Mouse (Mus musculus): ENCODE data around the gene Kctd2. TPM values are rescaled to one million over a fixed set of nuclear protein-coding genes. Genes with fewer than 3 reads are reported as not detected.
A peak's percentile ranks its signal among the peaks of the same experiment; 100 is the strongest.

Gene Kctd2
- polyA plus RNA-seq, 1 experiment from 2014 or later, result 22.7 TPM

GRCm38 (mm10) chr11:115439906-115440595 lies 20.1 kb downstream of the Kctd2 start, which contains the start of gene Trim80:
Gene Trim80 (plus strand): TSS chr11:115440545.
- 97% methylated on average over 9 of the region's 9 CpGs for WGBS
- Histone ChIP-seq H3K9me3 (ENCODE audit: control insufficient read depth, low read length) (peaks cover 6% of the 10 kb centered on the region; the same call in 1 of the 2 replicates), H3K4me3 (ENCODE audit: low read length) (no peak within 1 kb of the TSS), H3K27ac (ENCODE audit: low read depth, low read length) (no peak within 1 kb of the TSS), H3K4me2 (replicated peaks; ENCODE audit: low read depth, low read length) (no peak within 1 kb of the TSS), H3K27me3 (ENCODE audit: control insufficient read depth, insufficient read depth, low read length) (no peaks in the 10 kb centered on the region), H3K9ac (ENCODE audit: low read depth, low read length) (no peak within 1 kb of the TSS), H3K4me1 (ENCODE audit: control insufficient read depth, insufficient read depth, low read length) (0 out of 2 replicates have a peak, but pooled peaks cover 6% of the 10 kb centered on the region), H3K36me3 (ENCODE audit: control insufficient read depth, insufficient read depth, low read length) (no peaks in the 10 kb centered on the region)
- no peak for ATAC-seq (ENCODE audit: low FRiP score, low TSS enrichment)

GRCm38 (mm10) chr11:115441417-115441816 lies 21.5 kb downstream of the Kctd2 start:
- H3K27ac ChIP-seq (ENCODE audit: low read depth, low read length), result no peak overlapping the region
- no peak overlapping the region for H3K4me2 ChIP-seq (replicated peaks; ENCODE audit: low read depth, low read length)
- no peaks in the 10 kb centered on the region for H3K36me3 ChIP-seq (ENCODE audit: control insufficient read depth, insufficient read depth, low read length)
- no peak overlapping the region for H3K4me3 ChIP-seq (ENCODE audit: low read length)
- WGBS, result 35% methylated on average over 15 of the region's 15 CpGs
- no peak overlapping the region for H3K9ac ChIP-seq (ENCODE audit: low read depth, low read length)
- 0 out of 2 replicates have a peak, but pooled peaks cover under 1% of the 10 kb centered on the region for H3K4me1 ChIP-seq (ENCODE audit: control insufficient read depth, insufficient read depth, low read length)
- no peak for ATAC-seq (ENCODE audit: low FRiP score, low TSS enrichment)
- H3K9me3 ChIP-seq (ENCODE audit: control insufficient read depth, low read length), result peaks cover 6% of the 10 kb centered on the region; the same call in 1 of the 2 replicates
- no peaks in the 10 kb centered on the region for H3K27me3 ChIP-seq (ENCODE audit: control insufficient read depth, insufficient read depth, low read length)

GRCm38 (mm10) chr11:115446906-115447305 lies 27.0 kb downstream of the Kctd2 start:
- 44% methylated on average over 3 of the region's 3 CpGs for WGBS

GRCm38 (mm10) chr11:115447321-115447885 lies 27.5 kb downstream of the Kctd2 start:
- no peak overlapping the region for H3K4me2 ChIP-seq (replicated peaks; ENCODE audit: low read depth, low read length)
- peak overlapping the region; percentile 57; the same call in 1 of the 2 replicates for H3K27ac ChIP-seq (ENCODE audit: low read depth, low read length)
- ATAC-seq (ENCODE audit: low FRiP score, low TSS enrichment), result no peak
- 85% methylated on average over 11 of the region's 11 CpGs for WGBS
- H3K9ac ChIP-seq (ENCODE audit: low read depth, low read length), result no peak overlapping the region
- no peaks in the 10 kb centered on the region for H3K36me3 ChIP-seq (ENCODE audit: control insufficient read depth, insufficient read depth, low read length)
- H3K9me3 ChIP-seq (ENCODE audit: control insufficient read depth, low read length), result no peaks in the 10 kb centered on the region
- H3K27me3 ChIP-seq (ENCODE audit: control insufficient read depth, insufficient read depth, low read length), result no peaks in the 10 kb centered on the region; the same call in 1 of the 2 replicates
- peaks cover 19% of the 10 kb centered on the region for H3K4me1 ChIP-seq (ENCODE audit: control insufficient read depth, insufficient read depth, low read length)
- H3K4me3 ChIP-seq (ENCODE audit: low read length), result no peak overlapping the region

More at GRCm38 (mm10) chr11:115446906-115447305, 27.0 kb downstream of the Kctd2 start:
- H3K4me3 ChIP-seq (ENCODE audit: low read length), result no peak overlapping the region
- H3K9me3 ChIP-seq (ENCODE audit: control insufficient read depth, low read length), result no peaks in the 10 kb centered on the region
- no peaks in the 10 kb centered on the region; the same call in 1 of the 2 replicates for H3K27me3 ChIP-seq (ENCODE audit: control insufficient read depth, insufficient read depth, low read length)
- H3K27ac ChIP-seq (ENCODE audit: low read depth, low read length), result no peak overlapping the region; the same call in 1 of the 2 replicates
- no peak overlapping the region for H3K4me2 ChIP-seq (replicated peaks; ENCODE audit: low read depth, low read length)
- H3K4me1 ChIP-seq (ENCODE audit: control insufficient read depth, insufficient read depth, low read length), result peaks cover 19% of the 10 kb centered on the region
- no peaks in the 10 kb centered on the region for H3K36me3 ChIP-seq (ENCODE audit: control insufficient read depth, insufficient read depth, low read length)
- H3K9ac ChIP-seq (ENCODE audit: low read depth, low read length), result no peak overlapping the region
- no peak for ATAC-seq (ENCODE audit: low FRiP score, low TSS enrichment)

GRCm38 (mm10) chr11:115448075-115448474 lies 28.1 kb downstream of the Kctd2 start:
- Histone ChIP-seq H3K4me2 (replicated peaks; ENCODE audit: low read depth, low read length) (no peak overlapping the region), H3K9ac (ENCODE audit: low read depth, low read length) (no peak overlapping the region), H3K4me3 (ENCODE audit: low read length) (no peak overlapping the region), H3K27ac (ENCODE audit: low read depth, low read length) (peak overlapping the region; percentile 57; the same call in 1 of the 2 replicates), H3K9me3 (ENCODE audit: control insufficient read depth, low read length) (no peaks in the 10 kb centered on the region), H3K4me1 (ENCODE audit: control insufficient read depth, insufficient read depth, low read length) (peaks cover 19% of the 10 kb centered on the region), H3K36me3 (ENCODE audit: control insufficient read depth, insufficient read depth, low read length) (no peaks in the 10 kb centered on the region), H3K27me3 (ENCODE audit: control insufficient read depth, insufficient read depth, low read length) (no peaks in the 10 kb centered on the region; the same call in 1 of the 2 replicates)
- ATAC-seq (ENCODE audit: low FRiP score, low TSS enrichment), result no peak
- 91% methylated on average over 16 of the region's 16 CpGs for WGBS

- no peak overlapping the region for H3K4me3 ChIP-seq (ENCODE audit: low read length)
- no peaks in the 10 kb centered on the region for H3K36me3 ChIP-seq (ENCODE audit: control insufficient read depth, insufficient read depth, low read length)
- H3K9me3 ChIP-seq (ENCODE audit: control insufficient read depth, low read length), result no peaks in the 10 kb centered on the region
- peaks cover 19% of the 10 kb centered on the region for H3K4me1 ChIP-seq (ENCODE audit: control insufficient read depth, insufficient read depth, low read length)
- peak; percentile 77 for ATAC-seq (ENCODE audit: low FRiP score, low TSS enrichment)
- no peak overlapping the region for H3K9ac ChIP-seq (ENCODE audit: low read depth, low read length)
- H3K27ac ChIP-seq (ENCODE audit: low read depth, low read length), result peak overlapping the region; percentile 63
- 49% methylated on average over 7 of the region's 7 CpGs for WGBS
- H3K4me2 ChIP-seq (replicated peaks; ENCODE audit: low read depth, low read length), result no peak overlapping the region
- H3K27me3 ChIP-seq (ENCODE audit: control insufficient read depth, insufficient read depth, low read length), result no peaks in the 10 kb centered on the region; the same call in 1 of the 2 replicates
Measured at GRCm38 (mm10) chr11:115448998-115449397, 29.1 kb downstream of the Kctd2 start.

GRCm38 (mm10) chr11:115450176-115450575 lies 30.2 kb downstream of the Kctd2 start:
- H3K4me3 ChIP-seq (ENCODE audit: low read length), result no peak overlapping the region
- no peaks in the 10 kb centered on the region for H3K36me3 ChIP-seq (ENCODE audit: control insufficient read depth, insufficient read depth, low read length)
- H3K27me3 ChIP-seq (ENCODE audit: control insufficient read depth, insufficient read depth, low read length), result no peaks in the 10 kb centered on the region; the same call in 1 of the 2 replicates
- H3K4me2 ChIP-seq (replicated peaks; ENCODE audit: low read depth, low read length), result no peak overlapping the region
- 69% methylated on average over 7 of the region's 7 CpGs for WGBS
- no peak for ATAC-seq (ENCODE audit: low FRiP score, low TSS enrichment)
- no peak overlapping the region for H3K27ac ChIP-seq (ENCODE audit: low read depth, low read length)
- 0 out of 2 replicates have a peak, but pooled peaks cover 3% of the 10 kb centered on the region for H3K9me3 ChIP-seq (ENCODE audit: control insufficient read depth, low read length)
- no peak overlapping the region for H3K9ac ChIP-seq (ENCODE audit: low read depth, low read length)
- H3K4me1 ChIP-seq (ENCODE audit: control insufficient read depth, insufficient read depth, low read length), result peaks cover 19% of the 10 kb centered on the region

GRCm38 (mm10) chr11:115451781-115452241 lies 31.9 kb downstream of the Kctd2 start:
- no peak for ATAC-seq (ENCODE audit: low FRiP score, low TSS enrichment)
- Histone ChIP-seq H3K27ac (ENCODE audit: low read depth, low read length) (no peak overlapping the region), H3K9me3 (ENCODE audit: control insufficient read depth, low read length) (0 out of 2 replicates have a peak, but pooled peaks cover 3% of the 10 kb centered on the region)

More at GRCm38 (mm10) chr11:115451781-115452241, 31.9 kb downstream of the Kctd2 start:
- WGBS, result 84% methylated on average over 8 of the region's 8 CpGs
- Histone ChIP-seq H3K27me3 (ENCODE audit: control insufficient read depth, insufficient read depth, low read length) (no peaks in the 10 kb centered on the region; the same call in 1 of the 2 replicates), H3K4me2 (replicated peaks; ENCODE audit: low read depth, low read length) (no peak overlapping the region), H3K9ac (ENCODE audit: low read depth, low read length) (no peak overlapping the region), H3K36me3 (ENCODE audit: control insufficient read depth, insufficient read depth, low read length) (no peaks in the 10 kb centered on the region), H3K4me3 (ENCODE audit: low read length) (no peak overlapping the region), H3K4me1 (ENCODE audit: control insufficient read depth, insufficient read depth, low read length) (peaks cover 14% of the 10 kb centered on the region)

Measured in kidney, embryonic 14.5 days (tissue).